Mouse (Mus musculus): ENCODE measurements around the gene Cep57. TPM values are rescaled to one million over a fixed set of nuclear protein-coding genes. Genes with fewer than 3 reads are reported as not detected.
"Not testable (repeated sequence)": the region's sequence is repeated elsewhere in the genome, so short reads cannot be mapped to it uniquely, and the experiment has no call there.

Cep57 gene
- polyA plus RNA-seq, 1 experiment from 2014 or later: 44.0 TPM

DNA sequence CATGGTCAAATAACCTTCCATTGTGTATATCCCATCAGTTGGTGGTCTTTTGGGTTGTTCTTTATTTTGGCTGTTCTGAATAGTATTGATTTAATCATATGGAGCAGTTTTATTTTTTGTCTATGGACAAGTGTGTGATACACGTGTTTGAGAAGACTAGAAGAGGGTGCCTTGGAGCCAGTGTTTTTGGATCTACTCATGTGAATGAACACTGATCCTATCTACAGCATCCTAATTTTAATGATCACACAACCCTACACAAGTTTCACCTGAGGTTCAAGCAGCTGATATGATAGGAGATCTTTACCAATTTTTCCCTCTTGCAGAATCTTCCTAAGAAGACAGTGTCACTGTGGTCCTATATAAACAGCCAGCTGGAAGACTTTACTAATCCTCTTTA lies 22.4 kb downstream of the Cep57 start:
- CTCF ChIA-PET: interaction anchor here (1.2 kb wide), 1 partner anchor 11 kb away, joined by 5 read pairs; no protein-coding TSS in a partner anchor
- DNase-seq (ENCODE audit: low read depth, low spot score) (no peak), ATAC-seq (no peak)
- POLR2A ChIA-PET: no interaction called here
- in situ Hi-C loops (cut with MboI; ENCODE audit: low pct_unique_long_range_greater_than_20kb): loop anchor here (10.0 to 25.0 kb wide), 2 partner anchors 570 to 1508 kb away; partner anchors contain the start of genes 4931406C07Rik and Taf1d
- H3K27me3 ChIP-seq: no peaks in the 10 kb centered on the region
- no peak for TF ChIP-seq CTCF (IDR thresholded peaks at IDR 0.05)

GRCm38 (mm10) chr9:13794756-13795155 lies 32.2 kb downstream of the Cep57 start:
- TF ChIP-seq CTCF (IDR thresholded peaks at IDR 0.05): no peak
- DNase-seq (ENCODE audit: low read depth, low spot score): no peak
- in situ Hi-C loops (cut with MboI; ENCODE audit: low pct_unique_long_range_greater_than_20kb): no loop called here
- POLR2A ChIA-PET: no interaction called here
- ATAC-seq: no peak
- CTCF ChIA-PET: interaction anchor here (2.0 kb wide), 1 partner anchor 8 kb away, joined by 5 read pairs; no protein-coding TSS in a partner anchor
- no peaks in the 10 kb centered on the region for H3K27me3 ChIP-seq

GRCm38 (mm10) chr9:13794302-13794701 lies 32.6 kb downstream of the Cep57 start:
- no peaks in the 10 kb centered on the region for H3K27me3 ChIP-seq
- POLR2A ChIA-PET: no interaction called here
- CTCF ChIA-PET: interaction anchor here (1.3 to 2.0 kb wide), 2 partner anchors 9 to 563 kb away, joined by 3 to 5 read pairs; no protein-coding TSS in a partner anchor
- no peak for DNase-seq (ENCODE audit: low read depth, low spot score)
- peak; percentile 30 for TF ChIP-seq CTCF (IDR thresholded peaks at IDR 0.05)
- ATAC-seq: no peak
- in situ Hi-C loops (cut with MboI; ENCODE audit: low pct_unique_long_range_greater_than_20kb): no loop called here

DNA sequence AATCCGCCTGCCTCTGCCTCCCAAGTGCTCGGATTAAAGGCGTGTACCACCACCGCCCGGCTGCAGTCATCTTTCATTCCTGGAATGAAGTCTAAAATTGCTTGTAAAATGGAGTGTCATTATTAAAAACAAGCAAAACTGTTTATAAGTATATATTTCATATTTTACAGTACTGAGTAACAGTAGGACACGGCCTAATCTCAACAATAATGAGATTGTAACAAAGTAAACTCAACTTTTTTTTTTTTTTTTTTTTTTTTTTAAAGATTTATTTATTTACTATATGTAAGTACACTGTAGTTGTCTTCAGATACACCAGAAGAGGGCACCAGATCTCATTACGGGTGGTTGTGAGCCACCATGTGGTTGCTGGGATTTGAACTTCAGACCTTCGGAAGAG lies 36.0 kb downstream of the Cep57 start:
- CTCF ChIA-PET: interaction anchor here (1.6 kb wide), 1 partner anchor 19 kb away, joined by 4 read pairs; no protein-coding TSS in a partner anchor
- TF ChIP-seq CTCF (IDR thresholded peaks at IDR 0.05): peak; percentile 15
- in situ Hi-C loops (cut with MboI; ENCODE audit: low pct_unique_long_range_greater_than_20kb); H3K27me3 ChIP-seq; ATAC-seq; POLR2A ChIA-PET; DNase-seq (ENCODE audit: low read depth, low spot score): not testable (repeated sequence)

DNA sequence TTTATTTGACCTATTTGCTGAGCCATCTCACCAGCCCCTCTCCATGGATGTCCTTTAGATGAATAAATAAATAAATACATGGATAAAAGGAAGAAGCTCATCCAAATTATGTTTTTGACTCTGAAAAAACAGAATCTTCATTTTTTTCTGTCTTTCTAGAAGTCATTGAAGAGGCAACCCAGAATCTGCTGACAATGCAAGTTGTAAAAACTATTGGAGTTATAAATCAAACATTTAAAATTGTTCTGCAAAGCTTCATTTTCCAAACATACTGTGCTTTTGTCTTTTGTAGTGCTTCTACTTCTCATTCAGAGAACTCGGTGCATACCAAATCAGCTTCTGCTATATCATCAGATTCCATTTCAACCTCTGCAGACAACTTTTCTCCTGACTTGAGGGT lies 44.9 kb downstream of the Cep57 start:
- ChIA-PET CTCF (no interaction called here), POLR2A (no interaction called here)
- in situ Hi-C loops (cut with MboI; ENCODE audit: low pct_unique_long_range_greater_than_20kb): no loop called here
- TF ChIP-seq CTCF (IDR thresholded peaks at IDR 0.05): no peak
- ATAC-seq (no peak), DNase-seq (ENCODE audit: low read depth, low spot score) (no peak)
- no peaks in the 10 kb centered on the region for H3K27me3 ChIP-seq

DNA sequence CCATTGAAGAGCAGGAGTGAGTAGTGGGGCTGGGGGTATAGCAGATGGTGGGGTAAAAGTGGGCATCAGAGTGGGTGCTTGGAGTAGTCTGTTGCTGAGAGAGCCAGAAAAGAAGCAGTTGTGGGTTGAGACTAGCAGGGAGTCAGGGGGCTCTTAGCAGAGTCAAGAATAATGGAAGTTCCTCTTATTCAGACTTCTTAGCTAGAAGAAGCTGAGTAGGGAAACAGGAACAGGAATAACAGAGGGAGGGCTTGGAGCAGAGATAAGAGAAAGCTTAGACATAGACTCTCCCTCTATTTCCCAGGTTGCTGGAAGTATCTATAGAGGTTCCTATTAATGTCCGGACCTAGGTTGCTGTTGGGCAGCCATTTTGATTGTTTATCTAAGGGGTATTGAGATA lies 52.2 kb downstream of the Cep57 start:
- ATAC-seq: no peak
- no peak for DNase-seq (ENCODE audit: low read depth, low spot score)
- ChIA-PET CTCF (no interaction called here), POLR2A (no interaction called here)
- in situ Hi-C loops (cut with MboI; ENCODE audit: low pct_unique_long_range_greater_than_20kb): no loop called here
- H3K27me3 ChIP-seq: no peaks in the 10 kb centered on the region
- no peak for TF ChIP-seq CTCF (IDR thresholded peaks at IDR 0.05)

DNA sequence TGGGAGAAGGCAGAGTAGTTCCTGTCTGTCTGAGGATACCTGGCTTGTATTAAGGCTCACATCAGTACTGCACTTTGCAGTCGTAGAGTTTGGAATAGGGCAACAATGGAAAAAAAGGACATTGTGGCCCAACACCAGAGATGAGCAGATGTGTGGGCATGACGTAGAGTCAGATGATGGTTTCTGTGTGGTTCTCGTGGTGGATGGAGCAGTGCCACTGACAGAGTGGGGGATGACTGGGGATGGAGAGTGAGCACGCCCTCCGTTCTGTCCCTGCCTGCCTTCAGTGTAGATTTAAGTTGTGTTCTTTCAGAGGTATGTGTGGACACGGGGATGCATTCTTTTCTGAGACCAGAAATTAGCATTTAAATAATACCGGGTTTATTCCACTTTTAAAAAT lies 60.3 kb downstream of the Cep57 start:
- POLR2A ChIA-PET: no interaction called here
- no peak for TF ChIP-seq CTCF (IDR thresholded peaks at IDR 0.05)
- no peaks in the 10 kb centered on the region for H3K27me3 ChIP-seq
- CTCF ChIA-PET: no interaction called here
- DNase-seq (ENCODE audit: low read depth, low spot score): no peak
- no peak for ATAC-seq
- in situ Hi-C loops (cut with MboI; ENCODE audit: low pct_unique_long_range_greater_than_20kb): no loop called here

GRCm38 (mm10) chr9:13765624-13766023 lies 61.3 kb downstream of the Cep57 start:
- in situ Hi-C loops (cut with MboI; ENCODE audit: low pct_unique_long_range_greater_than_20kb): no loop called here
- DNase-seq (ENCODE audit: low read depth, low spot score) (no peak), ATAC-seq (no peak)
- no peak for TF ChIP-seq CTCF (IDR thresholded peaks at IDR 0.05)
- POLR2A ChIA-PET: interaction anchor here (0.6 kb wide), 1 partner anchor 588 kb away, joined by 3 read pairs; no protein-coding TSS in a partner anchor
- no peaks in the 10 kb centered on the region for H3K27me3 ChIP-seq
- CTCF ChIA-PET: no interaction called here

GRCm38 (mm10) chr9:13760430-13760829 lies 66.5 kb downstream of the Cep57 start:
- no peak for ATAC-seq
- in situ Hi-C loops (cut with MboI; ENCODE audit: low pct_unique_long_range_greater_than_20kb): no loop called here
- CTCF ChIA-PET: interaction anchor here (0.9 kb wide), 1 partner anchor 22 kb away, joined by 3 read pairs; no protein-coding TSS in a partner anchor
- no peaks in the 10 kb centered on the region for H3K27me3 ChIP-seq
- no peak for DNase-seq (ENCODE audit: low read depth, low spot score)
- POLR2A ChIA-PET: no interaction called here
- no peak for TF ChIP-seq CTCF (IDR thresholded peaks at IDR 0.05)

Other genes starting within 250 kb of the Cep57 start
- 68.0 TPM for gene Mtmr2, start 78.7 kb downstream of the Cep57 start, polyA plus RNA-seq (2021)
- gene Fam76b, start 609 bp upstream of the Cep57 start, polyA plus RNA-seq (2021): 22.0 TPM